Mouse (Mus musculus) E14TG2a.4 (cell line): Measurements from ENCODE around the gene Pcdh9.

Source experiments
- CTCF ChIP-seq: conservative IDR thresholded peaks from 2 replicates; pipeline ENCODE4 v1.5.1; 2014; ENCODE audit warnings: low read length
- POU5F1 ChIP-seq: IDR thresholded peaks from 2 replicates; pipeline ENCODE4 v1.6.1; 2014; ENCODE audit warnings: low read length, borderline replicate concordance

DNA sequence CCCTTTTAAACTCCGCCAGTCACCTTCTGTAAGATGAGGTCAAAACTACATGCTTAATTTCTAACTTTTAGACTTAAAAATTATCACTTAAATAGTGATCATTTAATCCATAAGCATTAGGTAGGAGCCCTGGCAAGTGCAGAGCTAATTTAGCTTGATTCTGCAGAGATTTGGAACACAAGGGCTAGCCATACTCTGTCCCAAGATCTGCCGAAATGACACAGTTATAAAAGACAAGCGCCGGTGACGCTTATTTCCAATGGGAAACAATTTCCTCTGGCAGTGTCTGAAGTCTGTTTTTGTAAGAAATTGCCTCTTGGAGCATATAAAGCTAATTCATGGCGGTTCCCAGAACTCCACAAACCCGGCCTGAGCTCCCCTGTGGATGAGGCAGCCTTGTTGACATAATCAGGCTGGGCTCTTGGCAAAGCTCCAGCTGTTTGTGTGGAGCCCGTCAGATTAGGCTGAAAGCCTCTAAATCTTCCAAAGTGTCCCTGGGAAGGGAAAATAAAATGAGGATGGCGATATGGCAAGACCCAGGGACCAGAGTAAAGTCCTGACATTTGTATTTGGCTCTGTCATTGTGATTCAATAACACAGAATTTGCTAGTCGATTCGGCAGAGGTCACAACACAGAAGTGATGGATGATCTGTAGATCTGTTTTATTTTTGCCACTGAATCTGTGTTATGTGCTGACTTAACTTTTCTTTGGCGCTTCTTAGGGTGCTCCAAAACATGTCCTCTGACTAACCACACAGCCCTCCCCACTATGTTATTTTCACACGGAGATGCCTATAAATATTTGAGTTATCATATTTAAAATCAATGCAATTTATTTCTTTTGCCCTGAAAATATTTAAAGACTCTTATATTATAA is 391.4 kb downstream of the Pcdh9 start:
- TF ChIP-seq CTCF, result no peak
- TF ChIP-seq POU5F1, result no peak
